24 mouse cellular contexts compared by ENCODE assay signal in genomic region chr3:127468569-127468968, GRCm38 (mm10). TPM values are rescaled to one million over a fixed set of nuclear protein-coding genes. Genes with fewer than 3 reads are reported as not detected.
A peak's percentile ranks its signal among the peaks of the same experiment; 100 is the strongest.
DNase-seq lines count a peak whose midpoint lies in the region; ATAC-seq and TF ChIP-seq lines count a peak whose summit lies in the region.
"Had no signal": no experiment of that assay in that cellular context is flagged by ENCODE, and none has a peak within 500 bp of the region (broad histone marks: within the 10 kb centered on the region; RNA-seq: fewer than 3 reads in every experiment).

No protein-coding gene starts in this region.

- H3K27me3 ChIP-seq in heart, embryonic 15.5 days, result no peaks in the 10 kb centered on the region
- H3K27me3 ChIP-seq in heart, embryonic 11.5 days (ENCODE audit: control insufficient read depth, insufficient read depth, low read length), result no peaks in the 10 kb centered on the region
- H3K27me3 ChIP-seq in G1E (ENCODE audit: insufficient read depth, low read length), result no peaks in the 10 kb centered on the region
- H3K27me3 ChIP-seq in liver, embryonic 11.5 days (replicated peaks; ENCODE audit: control insufficient read depth, insufficient read depth, low read length), result no peaks in the 10 kb centered on the region
- no peaks in the 10 kb centered on the region for H3K27me3 ChIP-seq in liver, postnatal 0 days (ENCODE audit: insufficient read depth, low read length)
- H3K27me3 ChIP-seq: embryonic facial prominence, embryonic 12.5 days; forebrain, embryonic 12.5 days; hindbrain, embryonic 13.5 days; neural tube, embryonic 12.5 days had no signal

- H3K9me3 ChIP-seq in heart, embryonic 15.5 days (replicated peaks), result no peaks in the 10 kb centered on the region
- H3K9me3 ChIP-seq in heart, embryonic 11.5 days (replicated peaks; ENCODE audit: control insufficient read depth, low read length), result no peaks in the 10 kb centered on the region
- no peaks in the 10 kb centered on the region for H3K9me3 ChIP-seq in G1E (replicated peaks)
- no peaks in the 10 kb centered on the region for H3K9me3 ChIP-seq in liver, embryonic 11.5 days (ENCODE audit: control insufficient read depth, low read length)
- no peaks in the 10 kb centered on the region for H3K9me3 ChIP-seq in liver, postnatal 0 days (ENCODE audit: low read length)
- H3K9me3 ChIP-seq: embryonic facial prominence, embryonic 12.5 days; forebrain, embryonic 12.5 days; hindbrain, embryonic 13.5 days; limb, embryonic 10.5 days; midbrain, embryonic 12.5 days; neural tube, embryonic 12.5 days had no signal

- peak; percentile 76; the same call in 1 of the 2 replicates for ATAC-seq in heart, embryonic 15.5 days (replicated peaks; ENCODE audit: insufficient number of reproducible peaks, insufficient read depth, low FRiP score, low read depth)
- no peak for ATAC-seq in heart, embryonic 11.5 days (replicated peaks; ENCODE audit: insufficient number of reproducible peaks, low FRiP score, low TSS enrichment)
- peak; percentile 83 for ATAC-seq in G1E (ENCODE audit: extremely low read depth, insufficient number of reproducible peaks, low FRiP score, poor library complexity, severe bottlenecking)
- peak; percentile 98 for ATAC-seq in liver, embryonic 11.5 days (replicated peaks; ENCODE audit: low FRiP score)
- peak; percentile 90 for ATAC-seq in liver, postnatal 0 days
- ATAC-seq: lung, postnatal 0 days had no signal

- H3K9ac ChIP-seq in heart, embryonic 15.5 days, result no peak overlapping the region
- H3K9ac ChIP-seq in heart, embryonic 11.5 days (ENCODE audit: low read depth, low read length), result no peak overlapping the region
- peak overlapping the region; percentile 42 for H3K9ac ChIP-seq in liver, embryonic 11.5 days (ENCODE audit: low read depth, low read length)
- H3K9ac ChIP-seq in liver, postnatal 0 days (replicated peaks), result no peak overlapping the region
- H3K9ac ChIP-seq: embryonic facial prominence, embryonic 12.5 days; forebrain, embryonic 12.5 days; hindbrain, embryonic 13.5 days; midbrain, embryonic 12.5 days; neural tube, embryonic 12.5 days had no signal

- WGBS in heart, embryonic 15.5 days, result 54% methylated on average over 8 of the region's 8 CpGs
- 55% methylated on average over 8 of the region's 8 CpGs for WGBS in heart, embryonic 11.5 days (ENCODE audit: insufficient replicate concordance)
- WGBS in liver, embryonic 11.5 days, result 51% methylated on average over 8 of the region's 8 CpGs
- 57% methylated on average over 8 of the region's 8 CpGs for WGBS in liver, postnatal 0 days (ENCODE audit: insufficient replicate concordance)

- H3K27ac ChIP-seq in heart, embryonic 15.5 days, result peak overlapping the region; percentile 12
- H3K27ac ChIP-seq in heart, embryonic 11.5 days (ENCODE audit: low read depth, low read length), result no peak overlapping the region
- peak overlapping the region; percentile 71 for H3K27ac ChIP-seq in liver, embryonic 11.5 days (ENCODE audit: low read depth, low read length)
- no peak overlapping the region for H3K27ac ChIP-seq in liver, postnatal 0 days (ENCODE audit: low read depth)
- H3K27ac ChIP-seq: embryonic facial prominence, embryonic 12.5 days; forebrain, embryonic 12.5 days; heart, adult 2 months; hindbrain, embryonic 13.5 days; limb, embryonic 10.5 days; macrophage; midbrain, embryonic 12.5 days; neural tube, embryonic 12.5 days had no signal

- DNase-seq in G1E (ENCODE audit: low spot score), result no peak
- no peak for DNase-seq in liver, embryonic 11.5 days (ENCODE audit: low spot score)
- no peak for DNase-seq in liver, postnatal 0 days
- no peak for DNase-seq in neural tube, embryonic 10.5 days (ENCODE audit: extremely low spot score, low spot score)
- DNase-seq in Muller cell, postnatal 12 days (ENCODE audit: inconsistent ontology term), result no peak
- no peak for DNase-seq in left cerebral cortex, adult 9 months (ENCODE audit: low spot score in 2 of 2)
- DNase-seq: adrenal gland, adult 2 months; cerebellum, adult 2 months; cerebellum, postnatal 25 days; gastrocnemius, postnatal 36 days; heart, adult 2 months; kidney, adult 9 months; kidney, postnatal 14 days; right cerebral cortex, postnatal 25 days had no signal

- H3K36me3 ChIP-seq in heart, embryonic 15.5 days, result no peaks in the 10 kb centered on the region
- H3K36me3 ChIP-seq in heart, embryonic 11.5 days (ENCODE audit: control insufficient read depth, insufficient read depth, low read length), result no peaks in the 10 kb centered on the region
- H3K36me3 ChIP-seq in G1E (replicated peaks), result peaks cover 27% of the 10 kb centered on the region
- no peaks in the 10 kb centered on the region for H3K36me3 ChIP-seq in liver, embryonic 11.5 days (ENCODE audit: control insufficient read depth, insufficient read depth, low read length)
- H3K36me3 ChIP-seq in liver, postnatal 0 days (replicated peaks; ENCODE audit: insufficient read depth, low read length), result no peaks in the 10 kb centered on the region
- H3K36me3 ChIP-seq: embryonic facial prominence, embryonic 12.5 days; forebrain, embryonic 12.5 days; hindbrain, embryonic 13.5 days; limb, embryonic 10.5 days; midbrain, embryonic 12.5 days; neural tube, embryonic 12.5 days had no signal

- H3K4me1 ChIP-seq in heart, embryonic 15.5 days (replicated peaks), result peaks cover 11% of the 10 kb centered on the region
- H3K4me1 ChIP-seq in heart, embryonic 11.5 days (ENCODE audit: control insufficient read depth, insufficient read depth, low read length), result no peaks in the 10 kb centered on the region
- peaks cover 77% of the 10 kb centered on the region for H3K4me1 ChIP-seq in G1E (ENCODE audit: insufficient read depth, low read depth, low read length)
- peaks cover 7% of the 10 kb centered on the region; the same call in 1 of the 2 replicates for H3K4me1 ChIP-seq in liver, embryonic 11.5 days (replicated peaks; ENCODE audit: control insufficient read depth, insufficient read depth, low read length)
- no peaks in the 10 kb centered on the region for H3K4me1 ChIP-seq in liver, postnatal 0 days (ENCODE audit: insufficient read depth)
- H3K4me1 ChIP-seq: embryonic facial prominence, embryonic 12.5 days; limb, embryonic 10.5 days had no signal

- no peak overlapping the region for H3K4me3 ChIP-seq in heart, embryonic 15.5 days
- no peak overlapping the region for H3K4me3 ChIP-seq in heart, embryonic 11.5 days (ENCODE audit: low read depth, low read length)
- peak overlapping the region; percentile 19; the same call in 1 of the 2 replicates for H3K4me3 ChIP-seq in G1E (ENCODE audit: low read depth, low read length)
- no peak overlapping the region for H3K4me3 ChIP-seq in liver, embryonic 11.5 days (ENCODE audit: low read depth, low read length)
- no peak overlapping the region for H3K4me3 ChIP-seq in liver, postnatal 0 days (ENCODE audit: low read depth, low read length)
- H3K4me3 ChIP-seq: embryonic facial prominence, embryonic 12.5 days; forebrain, embryonic 12.5 days; heart, adult 2 months; hindbrain, embryonic 13.5 days; limb, embryonic 10.5 days; midbrain, embryonic 12.5 days; neural tube, embryonic 12.5 days had no signal

- no peak for TF ChIP-seq CTCF in G1E (IDR thresholded peaks at IDR 0.05; ENCODE audit: low read depth, low read length)
- no peak for TF ChIP-seq CTCF in liver, postnatal 0 days (IDR thresholded peaks at IDR 0.05; ENCODE audit: low read depth)

- no peak overlapping the region for H3K4me2 ChIP-seq in heart, embryonic 15.5 days
- H3K4me2 ChIP-seq in heart, embryonic 11.5 days, result no peak overlapping the region
- peak overlapping the region; percentile 48 for H3K4me2 ChIP-seq in liver, embryonic 11.5 days
- peak overlapping the region; percentile 26; the same call in 1 of the 2 replicates for H3K4me2 ChIP-seq in liver, postnatal 0 days (ENCODE audit: low read depth, low read length)
- H3K4me2 ChIP-seq: embryonic facial prominence, embryonic 12.5 days; forebrain, embryonic 12.5 days; hindbrain, embryonic 13.5 days; midbrain, embryonic 12.5 days; neural tube, embryonic 12.5 days had no signal

- peak; percentile 82 for TF ChIP-seq EP300 in liver, postnatal 0 days (IDR thresholded peaks at IDR 0.05; ENCODE audit: low read depth)

RNA-seq across cellular contexts. Expression of gene Ank2, which starts 30.6 kb away (rescaled TPM):
- polyA plus RNA-seq in heart, embryonic 15.5 days (2015; fragmentation: Nextera tagmentation; extraction: Ambion mirVana), result 37.3 and 39.9 TPM in 2 replicates
- 30.8 and 31.8 TPM in 2 replicates for polyA plus RNA-seq in heart, embryonic 11.5 days (2014; fragmentation: Nextera tagmentation; extraction: Ambion mirVana)
- total RNA-seq in G1E (2014; fragmentation: Nextera tagmentation) (95.5 and 139 TPM in 2 replicates), G1E (2017) (52.9 and 57.8 TPM in 2 replicates)
- polyA plus RNA-seq in G1E (2012), result 18.9 and 25.2 TPM in 2 replicates
- 17.3 and 19.7 TPM in 2 replicates for polyA plus RNA-seq in liver, embryonic 11.5 days (2014; fragmentation: Nextera tagmentation; extraction: Ambion mirVana)
- 4.7 and 5.1 TPM in 2 replicates for polyA plus RNA-seq in liver, postnatal 0 days (2015; fragmentation: Nextera tagmentation; extraction: Ambion mirVana)

Comparison
In these comparisons a context has a peak if more than half of its experiments do, and no peak if none do; other contexts are left out.
1. H3K27ac ChIP-seq: peak in heart, embryonic 15.5 days (single experiment) and liver, embryonic 11.5 days (single experiment); none in heart, embryonic 11.5 days (single experiment) and liver, postnatal 0 days (single experiment).
2. H3K4me2 ChIP-seq: peak in liver, embryonic 11.5 days (single experiment) and liver, postnatal 0 days (single experiment); none in heart, embryonic 15.5 days (single experiment) and heart, embryonic 11.5 days (single experiment).